In genomic region chr2:150735756-150736576, GRCm38 (mm10) we compare ENCODE assay signal across 13 mouse cellular contexts. TPM values are rescaled to one million over a fixed set of nuclear protein-coding genes. Genes with fewer than 3 reads are reported as not detected.
A peak's percentile ranks its signal among the peaks of the same experiment; 100 is the strongest.
DNase-seq lines count a peak whose midpoint lies in the region; ATAC-seq lines count a peak whose summit lies in the region.
"Had no signal": no experiment of that assay in that cellular context is flagged by ENCODE, and none has a peak within 500 bp of the region (broad histone marks: within the 10 kb centered on the region; RNA-seq: fewer than 3 reads in every experiment).

No protein-coding gene starts in this region.

- DNase-seq in ZHBTc4 (ENCODE audit: low read depth, low spot score), result peak; percentile 66
- DNase-seq in right cerebral cortex, postnatal 36 days (ENCODE audit: low spot score in 2 of 2), result no peak
- DNase-seq in heart, postnatal 36 days, result no peak
- no peak for DNase-seq in thymus, postnatal 14 days
- DNase-seq: kidney, adult 11 months; lung, embryonic 14.5 days; spleen, adult 18-20 months had no signal

- H3K4me2 ChIP-seq in embryonic facial prominence, embryonic 12.5 days (replicated peaks), result no peak overlapping the region
- H3K4me2 ChIP-seq in hindbrain, embryonic 15.5 days, result 0 out of 2 replicates have a peak overlapping the region, but pooled peaks have one; percentile 11
- H3K4me2 ChIP-seq in neural tube, embryonic 12.5 days (replicated peaks), result peak overlapping the region; percentile 35; the same call in 1 of the 2 replicates
- H3K4me2 ChIP-seq: lung, embryonic 14.5 days had no signal

- no peak overlapping the region for H3K4me3 ChIP-seq in embryonic facial prominence, embryonic 12.5 days
- no peak overlapping the region for H3K4me3 ChIP-seq in hindbrain, embryonic 15.5 days
- H3K4me3 ChIP-seq in neural tube, embryonic 12.5 days, result no peak overlapping the region
- H3K4me3 ChIP-seq: myocyte had no signal

- no peaks in the 10 kb centered on the region for H3K4me1 ChIP-seq in embryonic facial prominence, embryonic 12.5 days
- H3K4me1 ChIP-seq in hindbrain, embryonic 15.5 days (replicated peaks), result peaks cover 5% of the 10 kb centered on the region; the same call in 1 of the 2 replicates
- H3K4me1 ChIP-seq in neural tube, embryonic 12.5 days, result 0 out of 2 replicates have a peak, but pooled peaks cover 5% of the 10 kb centered on the region

- H3K9me3 ChIP-seq in embryonic facial prominence, embryonic 12.5 days, result no peaks in the 10 kb centered on the region
- no peaks in the 10 kb centered on the region for H3K9me3 ChIP-seq in hindbrain, embryonic 15.5 days
- H3K9me3 ChIP-seq in neural tube, embryonic 12.5 days, result no peaks in the 10 kb centered on the region

- intact Hi-C loops in heart, postnatal 36 days (cut with DNase I), result no loop called here

- H3K36me3 ChIP-seq in embryonic facial prominence, embryonic 12.5 days, result no peaks in the 10 kb centered on the region
- H3K36me3 ChIP-seq in hindbrain, embryonic 15.5 days, result no peaks in the 10 kb centered on the region
- no peaks in the 10 kb centered on the region for H3K36me3 ChIP-seq in neural tube, embryonic 12.5 days

- ATAC-seq in embryonic facial prominence, embryonic 12.5 days (ENCODE audit: insufficient number of reproducible peaks, insufficient read depth, low FRiP score, low TSS enrichment), result peak; percentile 85
- peak; percentile 92 for ATAC-seq in hindbrain, embryonic 15.5 days (ENCODE audit: low FRiP score, low read depth)
- peak; percentile 99 for ATAC-seq in neural tube, embryonic 12.5 days (ENCODE audit: low FRiP score, low read depth)

- WGBS in embryonic facial prominence, embryonic 12.5 days, result 52% methylated on average over 11 of the region's 11 CpGs
- WGBS in hindbrain, embryonic 15.5 days, result 11% methylated on average over 11 of the region's 11 CpGs
- 19% methylated on average over 11 of the region's 11 CpGs for WGBS in neural tube, embryonic 12.5 days

- no peak overlapping the region for H3K9ac ChIP-seq in embryonic facial prominence, embryonic 12.5 days
- no peak overlapping the region for H3K9ac ChIP-seq in hindbrain, embryonic 15.5 days
- no peak overlapping the region for H3K9ac ChIP-seq in neural tube, embryonic 12.5 days
- H3K9ac ChIP-seq: lung, embryonic 14.5 days had no signal

- H3K27me3 ChIP-seq in embryonic facial prominence, embryonic 12.5 days, result no peaks in the 10 kb centered on the region
- H3K27me3 ChIP-seq in hindbrain, embryonic 15.5 days, result peaks cover 23% of the 10 kb centered on the region
- H3K27me3 ChIP-seq in neural tube, embryonic 12.5 days (replicated peaks), result peaks cover 18% of the 10 kb centered on the region

- no peak overlapping the region for H3K27ac ChIP-seq in embryonic facial prominence, embryonic 12.5 days
- H3K27ac ChIP-seq in hindbrain, embryonic 15.5 days (replicated peaks), result no peak overlapping the region
- no peak overlapping the region for H3K27ac ChIP-seq in neural tube, embryonic 12.5 days

RNA-seq across cellular contexts. Expression of gene Entpd6, which starts 12.9 kb away (rescaled TPM):
- polyA plus RNA-seq in embryonic facial prominence, embryonic 12.5 days (2016; fragmentation: Nextera tagmentation; extraction: Ambion mirVana), result 31.5 and 32.6 TPM in 2 replicates
- polyA plus RNA-seq in hindbrain, embryonic 15.5 days (2015; fragmentation: Nextera tagmentation; extraction: Ambion mirVana), result 71.6 and 76.3 TPM in 2 replicates
- 30.3 and 31.7 TPM in 2 replicates for polyA plus RNA-seq in neural tube, embryonic 12.5 days (2016; fragmentation: Nextera tagmentation; extraction: Ambion mirVana)
- total RNA-seq in heart, postnatal 36 days (2021), result 10 to 100 TPM; 14.3 to 16.0 TPM

RNA-seq across cellular contexts. Expression of gene Vsx1, which starts 46.8 kb away (rescaled TPM):
- polyA plus RNA-seq in embryonic facial prominence, embryonic 12.5 days (2016; fragmentation: Nextera tagmentation; extraction: Ambion mirVana), result not detected in 2 replicates
- 0.09 and 0.13 TPM in 2 replicates for polyA plus RNA-seq in hindbrain, embryonic 15.5 days (2015; fragmentation: Nextera tagmentation; extraction: Ambion mirVana)
- polyA plus RNA-seq in neural tube, embryonic 12.5 days (2016; fragmentation: Nextera tagmentation; extraction: Ambion mirVana), result 0.51 and 0.63 TPM in 2 replicates
- not detected for total RNA-seq in heart, postnatal 36 days (2021)
- total RNA-seq: gastrocnemius, postnatal 4 days; left cerebral cortex, postnatal 10 days had no signal
- polyA plus RNA-seq: lung, embryonic 14.5 days; myocyte had no signal

RNA-seq across cellular contexts. Expression of gene Pygb, which starts 50.6 kb away (rescaled TPM):
- 89.9 and 95.5 TPM in 2 replicates for polyA plus RNA-seq in embryonic facial prominence, embryonic 12.5 days (2016; fragmentation: Nextera tagmentation; extraction: Ambion mirVana)
- 135 and 149 TPM in 2 replicates for polyA plus RNA-seq in hindbrain, embryonic 15.5 days (2015; fragmentation: Nextera tagmentation; extraction: Ambion mirVana)
- polyA plus RNA-seq in neural tube, embryonic 12.5 days (2016; fragmentation: Nextera tagmentation; extraction: Ambion mirVana), result 80.5 and 80.6 TPM in 2 replicates
- total RNA-seq in heart, postnatal 36 days (2021), result 100 to 1,000 TPM; 559 to 572 TPM
